Mouse (Mus musculus) c-Kit-negative CD71-positive TER-119-positive erythroid progenitor cells, embryonic 14.5 days (primary cell): Measurements from ENCODE around the gene 1700013F07Rik.
A peak's percentile ranks its signal among the peaks of the same experiment; 100 is the strongest.
"Not testable (repeated sequence)": the region's sequence is repeated elsewhere in the genome, so short reads cannot be mapped to it uniquely, and the experiment has no call there.

Experiments used
- DNase-seq: peaks from one replicate; pipeline ENCODE4 v3.0.0-alpha.2; 2013; ENCODE audit warnings: low read depth, low spot score

1700013F07Rik gene

GRCm38 (mm10) chr3:108542299-108542698, 8.3 kb downstream of the 1700013F07Rik start:
- no peak for DNase-seq

DNA sequence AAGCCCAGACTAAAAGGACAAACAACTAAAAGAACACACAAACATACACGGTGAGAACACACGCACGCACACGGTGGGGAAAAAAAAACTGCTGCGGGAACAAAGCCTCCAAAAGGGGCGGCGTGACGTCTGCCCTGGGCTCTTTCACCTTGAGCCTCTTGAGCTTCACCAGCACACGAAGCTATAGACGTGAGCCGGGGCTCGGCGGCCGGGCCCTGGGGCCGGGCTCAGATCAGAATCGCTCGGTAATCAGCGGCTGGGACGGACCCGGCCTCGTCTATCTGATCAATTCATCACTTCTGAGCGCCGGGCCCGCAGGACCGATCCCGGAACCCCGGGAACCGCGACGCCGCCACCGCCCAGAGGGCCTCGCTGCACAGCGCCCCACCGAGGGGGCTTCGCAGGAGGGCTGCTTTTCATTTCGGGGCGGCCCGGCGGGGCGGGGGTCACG, 20.2 kb downstream of the 1700013F07Rik start:
- no peak for DNase-seq

GRCm38 (mm10) chr3:108554587-108555312, 20.8 kb downstream of the 1700013F07Rik start:
- DNase-seq, result peak; percentile 91

DNA sequence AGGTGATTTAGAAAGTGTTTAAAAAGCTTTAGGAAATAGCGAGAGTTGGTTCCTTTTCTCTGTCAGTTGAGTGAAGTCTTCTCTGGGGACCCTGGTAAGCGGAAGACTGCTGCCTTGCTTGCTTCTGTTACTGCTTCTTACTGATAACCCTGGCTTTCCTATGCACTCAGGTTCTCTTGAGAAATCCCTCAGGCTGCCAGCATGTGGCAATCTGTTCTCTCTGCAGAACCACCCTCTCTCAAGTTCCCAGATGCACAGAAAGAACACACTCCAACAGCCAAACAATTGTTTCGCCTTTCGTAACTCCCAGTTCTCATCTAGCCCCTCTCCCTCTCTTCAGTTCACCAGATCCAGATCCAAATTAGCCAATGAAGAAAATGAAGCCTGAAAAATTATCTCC, 23.9 kb downstream of the 1700013F07Rik start:
- DNase-seq, result no peak

- DNase-seq, result peak; percentile 98
Observed at GRCm38 (mm10) chr3:108562133-108562730, 28.3 kb downstream of the 1700013F07Rik start, which contains the start of gene Tmem167b. TSS of gene Tmem167b (minus strand) at chr3:108562466.

GRCm38 (mm10) chr3:108562777-108563271, 28.9 kb downstream of the 1700013F07Rik start:
- no peak for DNase-seq

DNA sequence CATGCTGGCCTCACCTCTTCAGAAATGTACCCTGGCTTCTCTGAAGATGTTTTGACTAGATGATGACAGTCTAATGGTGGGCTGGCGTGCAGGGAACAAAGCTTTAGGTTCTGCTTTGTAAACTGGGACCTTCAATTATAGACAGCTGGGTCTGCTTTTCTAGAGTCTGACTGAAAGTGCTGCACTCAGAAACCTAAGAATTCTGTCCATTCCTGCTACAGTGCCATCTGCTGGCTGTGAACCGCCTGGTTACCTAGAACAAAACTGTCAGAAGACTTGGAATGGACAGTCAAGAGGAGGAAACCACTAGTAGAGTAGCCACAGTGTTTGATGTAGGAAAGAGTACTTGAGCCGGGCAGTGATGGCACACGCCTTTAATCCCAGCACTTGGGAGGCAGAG, 29.4 kb downstream of the 1700013F07Rik start:
- DNase-seq, result peak; percentile 73

DNA sequence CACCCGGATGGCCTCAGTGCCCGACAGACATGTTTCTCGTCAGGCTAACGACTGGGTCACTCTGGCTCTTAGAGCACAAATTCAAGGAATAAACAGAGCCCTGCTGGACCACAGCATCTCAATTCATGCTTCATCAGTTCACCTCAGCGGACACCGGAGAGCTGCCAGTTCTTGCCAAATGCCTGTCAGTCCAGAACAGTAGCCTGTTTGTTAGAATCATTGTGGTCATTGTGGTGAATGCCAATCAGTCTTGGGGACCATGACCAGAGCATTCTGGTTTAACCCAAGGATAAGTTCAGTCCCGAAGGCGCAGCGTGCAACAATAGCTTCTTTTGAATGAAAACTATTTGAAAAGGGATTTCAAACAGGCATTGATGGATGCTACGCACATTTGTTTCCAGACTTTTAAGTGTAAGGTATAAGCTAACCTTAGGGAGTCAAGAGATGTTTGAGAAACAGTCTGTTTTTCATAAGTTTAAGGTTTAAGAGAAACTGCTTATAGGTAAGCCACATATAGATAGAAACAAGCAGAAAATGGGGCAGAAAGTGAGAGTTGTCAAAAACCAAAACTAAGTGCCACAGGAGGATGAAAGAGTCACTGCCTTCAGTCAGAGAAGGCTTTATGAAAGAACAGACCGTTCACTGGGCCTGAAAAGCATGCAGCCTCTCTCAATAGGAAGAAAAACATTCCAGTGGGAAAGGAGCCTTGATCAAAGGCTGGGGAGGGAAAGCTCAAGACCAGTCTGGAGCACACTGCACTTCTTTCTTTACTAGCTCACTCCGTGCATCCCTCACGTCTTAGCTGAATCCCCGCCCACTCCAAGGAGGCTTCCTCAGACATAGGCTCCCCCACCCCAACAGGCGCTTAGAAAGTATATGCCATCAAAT, 34.3 kb downstream of the 1700013F07Rik start:
- no peak for DNase-seq

GRCm38 (mm10) chr3:108569636-108570035, 35.7 kb downstream of the 1700013F07Rik start:
- DNase-seq, result not testable (repeated sequence)

DNA sequence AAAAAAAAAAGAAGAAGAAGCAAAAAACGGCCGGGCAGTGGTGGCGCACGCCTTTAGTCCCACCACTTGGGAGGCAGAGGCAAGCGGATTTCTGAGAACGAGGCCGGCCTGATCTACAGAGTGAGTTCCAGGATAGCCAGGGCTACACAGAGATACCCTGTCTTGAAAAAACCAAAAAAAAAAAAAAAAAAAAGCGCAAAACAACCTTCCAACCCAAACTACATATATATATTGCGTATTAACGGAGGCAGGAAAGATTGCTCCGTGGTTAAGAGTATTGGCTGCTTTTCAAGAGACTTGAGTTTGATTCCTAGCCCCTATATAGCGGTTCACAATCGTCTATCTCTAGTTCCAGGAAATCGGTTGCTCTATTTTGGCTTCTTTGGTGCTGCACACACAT, 36.9 kb downstream of the 1700013F07Rik start:
- DNase-seq, result no peak

GRCm38 (mm10) chr3:108571443-108572294, 37.7 kb downstream of the 1700013F07Rik start, which contains the start of gene Taf13:
TSS of gene Taf13 (plus strand) at chr3:108571698.
- DNase-seq, result peak; percentile 91

GRCm38 (mm10) chr3:108572309-108573010, 38.5 kb downstream of the 1700013F07Rik start:
- no peak for DNase-seq

DNA sequence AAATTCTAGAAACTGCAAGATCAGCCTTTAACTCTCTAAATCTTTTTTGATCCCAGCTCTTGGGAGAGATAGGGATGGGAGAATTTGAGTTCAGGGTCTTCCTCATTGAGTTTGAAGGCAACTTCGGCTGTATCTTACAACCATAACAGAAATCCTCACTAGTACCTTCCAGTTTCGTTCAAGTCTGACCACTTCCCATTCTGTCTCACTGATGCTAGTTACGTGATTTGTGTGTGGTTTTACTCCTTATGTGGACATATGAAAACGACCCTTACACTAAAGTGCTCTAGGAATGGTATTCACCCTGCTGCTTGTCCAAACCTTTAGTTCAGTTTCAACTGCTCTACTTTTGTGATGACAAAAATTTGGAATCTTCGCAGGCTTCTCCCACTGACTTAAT, 40.1 kb downstream of the 1700013F07Rik start:
- DNase-seq, result no peak

DNA sequence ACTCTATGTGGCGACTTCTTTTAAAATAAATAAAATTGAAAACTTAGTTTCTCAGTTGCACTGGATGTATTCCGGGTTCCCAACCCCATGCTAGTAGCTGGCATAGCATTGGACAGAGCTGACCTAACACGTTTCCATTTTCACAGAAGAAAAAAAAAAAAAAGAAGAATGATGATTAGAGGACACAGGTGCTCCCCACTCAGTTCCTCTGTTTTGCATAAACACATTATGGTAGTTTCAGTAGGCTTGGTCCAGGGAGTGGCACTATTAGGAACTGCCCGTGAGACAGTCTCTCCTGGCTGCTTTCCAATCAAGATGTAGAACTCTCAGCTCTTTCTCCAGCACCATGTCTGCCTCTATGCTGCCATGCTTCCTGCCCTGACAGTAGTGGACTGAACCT, 50.6 kb downstream of the 1700013F07Rik start:
- DNase-seq, result no peak

GRCm38 (mm10) chr3:108588446-108588845, 54.5 kb downstream of the 1700013F07Rik start:
- DNase-seq, result no peak

DNA sequence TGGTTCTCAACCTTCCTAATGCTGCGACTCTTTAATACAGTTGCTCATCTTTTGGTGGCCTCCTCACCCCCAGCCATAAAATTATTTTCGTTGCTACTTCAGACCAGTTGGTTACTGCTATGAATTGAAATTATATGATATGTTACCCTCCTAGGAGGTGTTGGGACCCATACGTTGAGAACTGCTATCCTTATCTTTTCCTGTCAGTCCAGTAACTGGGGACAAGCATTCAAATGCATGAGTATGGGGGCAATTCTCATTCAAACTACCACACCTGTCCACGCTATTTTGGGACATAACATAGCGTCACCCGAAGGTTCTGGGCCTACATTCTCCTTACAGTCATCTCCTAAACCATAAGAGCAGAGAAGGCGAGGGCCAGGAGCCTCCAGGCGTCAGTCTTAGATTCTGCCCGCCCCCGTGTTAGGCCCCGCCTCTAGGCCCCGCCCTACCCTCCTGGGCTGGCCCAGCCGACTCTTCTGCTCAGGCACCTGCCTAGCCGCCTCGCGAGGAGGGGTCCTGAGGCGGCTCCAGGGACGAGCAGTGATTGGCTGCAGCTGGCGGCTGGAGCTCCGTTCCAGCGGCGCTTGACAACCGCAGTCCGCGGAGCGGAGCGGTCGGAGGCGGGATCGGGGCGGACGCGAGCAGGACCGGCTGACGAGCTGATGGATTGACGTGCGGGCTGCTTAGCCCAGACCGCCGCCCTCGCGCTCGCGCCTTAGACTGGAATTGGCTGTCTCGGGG, 57.0 kb downstream of the 1700013F07Rik start, which contains the start of gene Wdr47:
Gene Wdr47 (plus strand): TSS at position 494 of the 744 bp plus-strand sequence.
- peak; percentile 89 for DNase-seq

DNA sequence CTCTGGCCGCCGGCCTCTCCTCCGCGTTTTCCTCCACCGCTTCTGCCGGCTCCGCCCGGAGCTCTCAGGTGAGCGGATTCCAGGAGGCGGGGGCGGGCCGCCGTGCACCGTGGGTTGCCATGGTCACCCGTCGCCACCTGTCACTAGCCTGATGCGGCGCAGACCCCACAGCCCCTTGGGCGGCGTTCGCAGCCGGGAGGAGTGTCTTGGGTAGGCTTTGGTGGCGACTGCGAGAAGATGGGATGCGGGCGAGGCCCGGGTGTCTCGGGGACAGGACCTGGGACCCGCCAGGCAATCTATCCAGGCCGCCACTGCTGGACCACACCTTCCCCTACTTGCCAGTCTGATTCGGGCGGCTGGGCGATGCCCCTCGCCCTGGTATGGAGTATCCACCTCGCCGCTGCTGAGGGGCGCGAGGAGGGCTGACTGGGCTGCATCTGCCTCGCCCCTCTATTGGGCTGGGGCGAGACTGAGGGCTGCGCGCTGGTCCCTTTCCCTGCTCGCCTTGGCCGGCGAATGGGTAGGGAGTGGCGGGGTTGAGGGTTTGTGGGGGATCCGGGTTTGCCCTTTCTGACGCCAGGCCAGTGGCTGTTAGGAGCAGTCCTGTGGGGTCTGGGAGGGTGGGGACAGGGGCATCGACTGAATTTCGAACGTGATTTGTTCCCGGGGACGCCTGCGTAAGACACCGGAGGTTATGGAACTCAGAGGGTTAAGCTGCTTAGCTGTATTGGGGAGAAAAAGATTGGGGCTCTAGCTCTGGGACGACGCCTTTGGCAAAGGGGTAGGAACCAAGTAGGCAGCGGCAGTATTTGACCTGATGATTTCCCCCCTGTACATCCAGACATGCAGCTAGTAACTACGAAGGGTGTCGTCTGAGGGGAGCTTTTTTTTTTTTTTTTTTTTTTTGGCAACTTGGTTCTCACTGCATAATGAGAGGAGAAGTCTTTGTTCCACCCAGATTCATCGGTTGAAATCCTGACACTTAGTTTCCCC, 57.9 kb downstream of the 1700013F07Rik start:
- DNase-seq, result no peak
